Mouse (Mus musculus) urinary bladder, postnatal 0 days (tissue): Measurements from ENCODE around the gene Rint1. TPM values are rescaled to one million over a fixed set of nuclear protein-coding genes. Genes with fewer than 3 reads are reported as not detected.

Source experiments
- polyA plus RNA-seq: library from polyadenylated mRNA; unstranded; fragments of >200 nt; fragmentation: Nextera tagmentation; extraction: Ambion mirVana; gene quantifications from 2 replicates; pipeline ENCODE4 v1.2.1, GENCODE M21; 2015

Gene Rint1
- polyA plus RNA-seq = 19.3 and 21.5 TPM in 2 replicates

GRCm38 (mm10) chr5:23787536-23788389 lies at the start of gene Rint1:
Gene Rint1 (plus strand): TSS chr5:23787711.

GRCm38 (mm10) chr5:23782931-23783877 lies 4.3 kb upstream of the Rint1 start, which contains the start of gene Pus7:
Gene Pus7 (minus strand): TSS chr5:23783711.

GRCm38 (mm10) chr5:23843674-23844530 lies 56.4 kb downstream of the Rint1 start, which contains the start of gene Tomm7:
Gene Tomm7 (minus strand): TSS chr5:23844161.

Other genes starting within 250 kb of the Rint1 start
- 37.4 and 38.6 TPM in 2 replicates for gene Srpk2, start 103.1 kb upstream of the Rint1 start, polyA plus RNA-seq
- 15.6 and 16.7 TPM in 2 replicates for gene Pus7, start 4.0 kb upstream of the Rint1 start, polyA plus RNA-seq
- 114 and 121 TPM in 2 replicates for gene Tomm7, start 56.5 kb downstream of the Rint1 start, polyA plus RNA-seq
- 12.2 and 12.8 TPM in 2 replicates for gene Fam126a, start 243.0 kb downstream of the Rint1 start, polyA plus RNA-seq